Mouse (Mus musculus): ENCODE data around the gene Aqp2. TPM values are rescaled to one million over a fixed set of nuclear protein-coding genes. Genes with fewer than 3 reads are reported as not detected.

The Aqp2 gene
- polyA plus RNA-seq (2015; fragmentation: Nextera tagmentation; extraction: Ambion mirVana): not detected in 2 replicates

GRCm38 (mm10) chr15:99578802-99579485, at the start of gene Aqp2:
Aqp2 (plus strand) TSS chr15:99579055.
- H3K4me3 ChIP-seq (replicated peaks): no peak within 1 kb of the TSS
- WGBS: 83% methylated on average over 26 of the region's 26 CpGs
- ATAC-seq (ENCODE audit: insufficient read depth, low FRiP score, low read depth): no peak
- H3K9me3 ChIP-seq: no peaks in the 10 kb centered on the region
- peaks cover 58% of the 10 kb centered on the region for H3K27me3 ChIP-seq (replicated peaks)
- no peak within 1 kb of the TSS for H3K9ac ChIP-seq
- peaks cover 7% of the 10 kb centered on the region for H3K4me1 ChIP-seq
- H3K36me3 ChIP-seq: no peaks in the 10 kb centered on the region
- H3K4me2 ChIP-seq: no peak within 1 kb of the TSS
- no peak within 1 kb of the TSS for H3K27ac ChIP-seq

GRCm38 (mm10) chr15:99531146-99531545, 47.7 kb upstream of the Aqp2 start:
- no peaks in the 10 kb centered on the region for H3K9me3 ChIP-seq
- no peak overlapping the region for H3K4me3 ChIP-seq (replicated peaks)
- no peak overlapping the region for H3K27ac ChIP-seq
- H3K4me2 ChIP-seq: no peak overlapping the region
- no peak for ATAC-seq (ENCODE audit: insufficient read depth, low FRiP score, low read depth)
- H3K36me3 ChIP-seq: no peaks in the 10 kb centered on the region
- 27% methylated on average over 6 of the region's 6 CpGs for WGBS
- H3K27me3 ChIP-seq (replicated peaks): peaks cover 18% of the 10 kb centered on the region
- no peak overlapping the region for H3K9ac ChIP-seq
- peaks cover 3% of the 10 kb centered on the region; the same call in 1 of the 2 replicates for H3K4me1 ChIP-seq

GRCm38 (mm10) chr15:99532023-99532422, 46.8 kb upstream of the Aqp2 start:
- Histone ChIP-seq H3K36me3 (no peaks in the 10 kb centered on the region), H3K4me2 (no peak overlapping the region), H3K27me3 (replicated peaks) (peaks cover 15% of the 10 kb centered on the region), H3K27ac (no peak overlapping the region), H3K4me1 (peaks cover 3% of the 10 kb centered on the region; the same call in 1 of the 2 replicates), H3K9me3 (no peaks in the 10 kb centered on the region), H3K4me3 (replicated peaks) (no peak overlapping the region), H3K9ac (no peak overlapping the region)
- no peak for ATAC-seq (ENCODE audit: insufficient read depth, low FRiP score, low read depth)
- WGBS: 48% methylated on average over 3 of the region's 3 CpGs

GRCm38 (mm10) chr15:99536889-99537862, 41.7 kb upstream of the Aqp2 start:
- no peak overlapping the region for H3K4me2 ChIP-seq
- no peak overlapping the region for H3K9ac ChIP-seq
- H3K4me1 ChIP-seq: no peaks in the 10 kb centered on the region
- no peak for ATAC-seq (ENCODE audit: insufficient read depth, low FRiP score, low read depth)
- no peaks in the 10 kb centered on the region for H3K36me3 ChIP-seq
- no peak overlapping the region for H3K27ac ChIP-seq
- no peaks in the 10 kb centered on the region for H3K27me3 ChIP-seq (replicated peaks)
- H3K9me3 ChIP-seq: no peaks in the 10 kb centered on the region
- WGBS: 55% methylated on average over 11 of the region's 11 CpGs
- H3K4me3 ChIP-seq (replicated peaks): no peak overlapping the region

GRCm38 (mm10) chr15:99539891-99540290, 39.0 kb upstream of the Aqp2 start:
- Histone ChIP-seq H3K9me3 (no peaks in the 10 kb centered on the region), H3K9ac (no peak overlapping the region), H3K36me3 (no peaks in the 10 kb centered on the region), H3K4me1 (no peaks in the 10 kb centered on the region), H3K27me3 (replicated peaks) (no peaks in the 10 kb centered on the region; the same call in 1 of the 2 replicates), H3K4me3 (replicated peaks) (no peak overlapping the region), H3K27ac (no peak overlapping the region), H3K4me2 (no peak overlapping the region)
- ATAC-seq (ENCODE audit: insufficient read depth, low FRiP score, low read depth): no peak
- WGBS: 57% methylated on average over 8 of the region's 8 CpGs

GRCm38 (mm10) chr15:99544047-99544446, 34.8 kb upstream of the Aqp2 start:
- no peaks in the 10 kb centered on the region for H3K9me3 ChIP-seq
- H3K4me2 ChIP-seq: no peak overlapping the region
- no peak overlapping the region for H3K9ac ChIP-seq
- H3K4me3 ChIP-seq (replicated peaks): no peak overlapping the region
- H3K4me1 ChIP-seq: 0 out of 2 replicates have a peak, but pooled peaks cover 5% of the 10 kb centered on the region
- H3K27ac ChIP-seq: no peak overlapping the region
- no peak for ATAC-seq (ENCODE audit: insufficient read depth, low FRiP score, low read depth)
- H3K27me3 ChIP-seq (replicated peaks): no peaks in the 10 kb centered on the region; the same call in 1 of the 2 replicates
- H3K36me3 ChIP-seq: no peaks in the 10 kb centered on the region
- WGBS: 45% methylated on average over 7 of the region's 7 CpGs

- no peaks in the 10 kb centered on the region for H3K36me3 ChIP-seq
- no peak overlapping the region for H3K9ac ChIP-seq
- no peak overlapping the region for H3K4me3 ChIP-seq (replicated peaks)
- H3K27me3 ChIP-seq (replicated peaks): no peaks in the 10 kb centered on the region; the same call in 1 of the 2 replicates
- H3K4me1 ChIP-seq: 0 out of 2 replicates have a peak, but pooled peaks cover 5% of the 10 kb centered on the region
- H3K4me2 ChIP-seq: no peak overlapping the region
- H3K27ac ChIP-seq: no peak overlapping the region
- H3K9me3 ChIP-seq: no peaks in the 10 kb centered on the region
- 72% methylated on average over 11 of the region's 11 CpGs for WGBS
- ATAC-seq (ENCODE audit: insufficient read depth, low FRiP score, low read depth): no peak
Observed at GRCm38 (mm10) chr15:99546596-99546995, 32.3 kb upstream of the Aqp2 start.

GRCm38 (mm10) chr15:99547732-99548131, 31.1 kb upstream of the Aqp2 start:
- H3K4me1 ChIP-seq: 0 out of 2 replicates have a peak, but pooled peaks cover 5% of the 10 kb centered on the region
- ATAC-seq (ENCODE audit: insufficient read depth, low FRiP score, low read depth): no peak
- no peaks in the 10 kb centered on the region for H3K9me3 ChIP-seq
- WGBS: 70% methylated on average over 6 of the region's 6 CpGs
- H3K9ac ChIP-seq: no peak overlapping the region
- H3K4me2 ChIP-seq: no peak overlapping the region
- H3K4me3 ChIP-seq (replicated peaks): no peak overlapping the region
- no peaks in the 10 kb centered on the region; the same call in 1 of the 2 replicates for H3K27me3 ChIP-seq (replicated peaks)
- H3K36me3 ChIP-seq: no peaks in the 10 kb centered on the region
- no peak overlapping the region for H3K27ac ChIP-seq

GRCm38 (mm10) chr15:99549901-99550300, 29.0 kb upstream of the Aqp2 start:
- Histone ChIP-seq H3K36me3 (no peaks in the 10 kb centered on the region), H3K4me3 (replicated peaks) (no peak overlapping the region), H3K9ac (no peak overlapping the region), H3K27ac (no peak overlapping the region), H3K27me3 (replicated peaks) (no peaks in the 10 kb centered on the region), H3K4me2 (no peak overlapping the region), H3K9me3 (no peaks in the 10 kb centered on the region), H3K4me1 (0 out of 2 replicates have a peak, but pooled peaks cover 5% of the 10 kb centered on the region)
- ATAC-seq (ENCODE audit: insufficient read depth, low FRiP score, low read depth): no peak; the same call in 1 of the 2 replicates
- WGBS: 40% methylated on average over 2 of the region's 2 CpGs

- no peak overlapping the region for H3K9ac ChIP-seq
- H3K4me3 ChIP-seq (replicated peaks): no peak overlapping the region
- no peaks in the 10 kb centered on the region for H3K4me1 ChIP-seq
- WGBS: 38% methylated on average over 6 of the region's 6 CpGs
- H3K27me3 ChIP-seq (replicated peaks): no peaks in the 10 kb centered on the region
- no peak overlapping the region for H3K27ac ChIP-seq
- no peak for ATAC-seq (ENCODE audit: insufficient read depth, low FRiP score, low read depth)
- no peaks in the 10 kb centered on the region for H3K36me3 ChIP-seq
- no peak overlapping the region for H3K4me2 ChIP-seq
- H3K9me3 ChIP-seq: no peaks in the 10 kb centered on the region
Observed at GRCm38 (mm10) chr15:99553767-99554166, 25.1 kb upstream of the Aqp2 start.

GRCm38 (mm10) chr15:99558947-99559346, 19.9 kb upstream of the Aqp2 start:
- no peak for ATAC-seq (ENCODE audit: insufficient read depth, low FRiP score, low read depth)
- Histone ChIP-seq H3K9ac (no peak overlapping the region), H3K4me3 (replicated peaks) (no peak overlapping the region), H3K4me1 (no peaks in the 10 kb centered on the region), H3K4me2 (no peak overlapping the region), H3K36me3 (no peaks in the 10 kb centered on the region), H3K9me3 (no peaks in the 10 kb centered on the region), H3K27ac (no peak overlapping the region), H3K27me3 (replicated peaks) (no peaks in the 10 kb centered on the region)
- WGBS: 91% methylated on average over 1 of the region's 1 CpGs

- no peak overlapping the region for H3K4me2 ChIP-seq
- H3K36me3 ChIP-seq: no peaks in the 10 kb centered on the region
- H3K27me3 ChIP-seq (replicated peaks): no peaks in the 10 kb centered on the region
- H3K9me3 ChIP-seq: no peaks in the 10 kb centered on the region
- WGBS: 65% methylated on average over 10 of the region's 10 CpGs
- no peak overlapping the region for H3K27ac ChIP-seq
- no peaks in the 10 kb centered on the region for H3K4me1 ChIP-seq
- H3K4me3 ChIP-seq (replicated peaks): no peak overlapping the region
- ATAC-seq (ENCODE audit: insufficient read depth, low FRiP score, low read depth): no peak
- no peak overlapping the region for H3K9ac ChIP-seq
Observed at GRCm38 (mm10) chr15:99560246-99560645, 18.6 kb upstream of the Aqp2 start.
